Mouse (Mus musculus) C2C12 (cell line): ENCODE results near the gene Boc. TPM values are rescaled to one million over a fixed set of nuclear protein-coding genes. Genes with fewer than 3 reads are reported as not detected.

Experiments
- H3K27me3 ChIP-seq: one replicate; pipeline ENCODE4 v1.6.1; 2011; ENCODE audit not compliant: control insufficient read depth, insufficient read depth, insufficient read length
- H3K36me3 ChIP-seq: one replicate; pipeline ENCODE4 v1.6.1; 2011; ENCODE audit not compliant: control insufficient read depth, insufficient read depth
- H3K4me3 ChIP-seq: one replicate; pipeline ENCODE4 v1.5.1; 2011; ENCODE audit warnings: mild to moderate bottlenecking, control low read depth; ENCODE audit not compliant: poor library complexity, insufficient read depth, severe bottlenecking
- H3K79me2 ChIP-seq: one replicate; pipeline ENCODE4 v1.6.1; 2011; ENCODE audit not compliant: control insufficient read depth, insufficient read depth
- H3K79me3 ChIP-seq: one replicate; pipeline ENCODE4 v1.6.1; 2011; ENCODE audit warnings: low read depth, control low read depth
- H3ac ChIP-seq: one replicate; pipeline ENCODE3; 2011; ENCODE audit warnings: low read depth; ENCODE audit not compliant: control insufficient read depth, insufficient read length
- CEBPB ChIP-seq: IDR thresholded peaks from one replicate; pipeline ENCODE4 v1.6.1; 2011; ENCODE audit warnings: low read depth, mild to moderate bottlenecking, control low read depth, moderate library complexity
- CTCF ChIP-seq: IDR thresholded peaks from one replicate; pipeline ENCODE4 v1.5.1; 2011; ENCODE audit not compliant: control insufficient read depth, insufficient read depth, insufficient read length
- FOSL1 ChIP-seq: IDR thresholded peaks from one replicate; pipeline ENCODE4 v1.8.0; 2011; ENCODE audit warnings: mild to moderate bottlenecking, low read length; ENCODE audit not compliant: poor library complexity, insufficient read depth, severe bottlenecking
- MAX ChIP-seq: IDR thresholded peaks from one replicate; pipeline ENCODE4 v1.6.1; 2011; ENCODE audit warnings: mild to moderate bottlenecking, control low read depth
- MYOD1 ChIP-seq: IDR thresholded peaks from one replicate; pipeline ENCODE4 v1.6.1; 2011; ENCODE audit warnings: low read depth; ENCODE audit not compliant: control insufficient read depth, insufficient read length
- MYOG ChIP-seq: IDR thresholded peaks from one replicate; pipeline ENCODE4 v1.6.1; 2011; ENCODE audit not compliant: control insufficient read depth, insufficient read length; ENCODE audit errors: extremely low read depth
- USF1 ChIP-seq: IDR thresholded peaks from one replicate; pipeline ENCODE4 v1.6.1; 2011; ENCODE audit warnings: low read depth, mild to moderate bottlenecking, control low read depth, moderate library complexity
- polyA plus RNA-seq: library from polyadenylated mRNA; unstranded; fragments of >200 nt; fragmentation: generic; extraction: Trizol; gene quantifications from one replicate; pipeline ENCODE4 v1.2.1, GENCODE M21; 2012; ENCODE audit warnings: missing spikeins

The Boc gene
- polyA plus RNA-seq, 1 experiment: 4.4 TPM

- Histone ChIP-seq H3K79me2 (no peaks in the 10 kb centered on the region), H3K4me3 (no peak overlapping the region), H3ac (no peak overlapping the region), H3K27me3 (no peaks in the 10 kb centered on the region), H3K36me3 (no peaks in the 10 kb centered on the region), H3K79me3 (no peaks in the 10 kb centered on the region)
- TF ChIP-seq USF1: no peak
- no peak for TF ChIP-seq FOSL1
- no peak for TF ChIP-seq CTCF
- no peak for TF ChIP-seq MYOG
- no peak for TF ChIP-seq MAX
- no peak for TF ChIP-seq CEBPB
- TF ChIP-seq MYOD1: no peak
Observed at GRCm38 (mm10) chr16:44555791-44556709, 2.6 kb downstream of the Boc start.

- H3K27me3 ChIP-seq: no peaks in the 10 kb centered on the region
- H3K79me3 ChIP-seq: no peaks in the 10 kb centered on the region
- H3ac ChIP-seq: no peak overlapping the region
- TF ChIP-seq FOSL1 (no peak), CEBPB (no peak), MYOG (no peak), USF1 (no peak), MAX (no peak), CTCF (no peak), MYOD1 (no peak)
- H3K36me3 ChIP-seq: no peaks in the 10 kb centered on the region
- no peak overlapping the region for H3K4me3 ChIP-seq
- H3K79me2 ChIP-seq: no peaks in the 10 kb centered on the region
Observed at GRCm38 (mm10) chr16:44553861-44554260, 4.8 kb downstream of the Boc start.

- Histone ChIP-seq H3K27me3 (no peaks in the 10 kb centered on the region), H3K79me2 (no peaks in the 10 kb centered on the region), H3K4me3 (no peak overlapping the region), H3ac (no peak overlapping the region), H3K36me3 (no peaks in the 10 kb centered on the region), H3K79me3 (no peaks in the 10 kb centered on the region)
- TF ChIP-seq CTCF: no peak
- TF ChIP-seq MYOD1: no peak
- no peak for TF ChIP-seq CEBPB
- TF ChIP-seq USF1: no peak
- TF ChIP-seq MAX: no peak
- TF ChIP-seq FOSL1: no peak
- TF ChIP-seq MYOG: no peak
Observed at GRCm38 (mm10) chr16:44552726-44553125, 6.0 kb downstream of the Boc start.

GRCm38 (mm10) chr16:44552036-44552435 is 6.7 kb downstream of the Boc start:
- H3K79me2 ChIP-seq: no peaks in the 10 kb centered on the region
- no peak overlapping the region for H3ac ChIP-seq
- no peaks in the 10 kb centered on the region for H3K79me3 ChIP-seq
- no peaks in the 10 kb centered on the region for H3K27me3 ChIP-seq
- H3K36me3 ChIP-seq: no peaks in the 10 kb centered on the region
- no peak overlapping the region for H3K4me3 ChIP-seq
- TF ChIP-seq MYOD1 (no peak), CTCF (no peak), MAX (no peak), FOSL1 (no peak)

GRCm38 (mm10) chr16:44551491-44551890 is 7.2 kb downstream of the Boc start:
- Histone ChIP-seq H3K79me2 (no peaks in the 10 kb centered on the region), H3ac (no peak overlapping the region), H3K36me3 (no peaks in the 10 kb centered on the region), H3K4me3 (no peak overlapping the region), H3K27me3 (no peaks in the 10 kb centered on the region), H3K79me3 (no peaks in the 10 kb centered on the region)
- TF ChIP-seq CTCF: no peak
- TF ChIP-seq MAX: no peak
- no peak for TF ChIP-seq MYOG
- no peak for TF ChIP-seq FOSL1
- no peak for TF ChIP-seq CEBPB
- TF ChIP-seq USF1: no peak
- no peak for TF ChIP-seq MYOD1

- no peaks in the 10 kb centered on the region for H3K27me3 ChIP-seq
- no peak overlapping the region for H3K4me3 ChIP-seq
- no peaks in the 10 kb centered on the region for H3K79me3 ChIP-seq
- no peaks in the 10 kb centered on the region for H3K36me3 ChIP-seq
- H3K79me2 ChIP-seq: no peaks in the 10 kb centered on the region
- TF ChIP-seq MYOG: no peak
- TF ChIP-seq FOSL1: no peak
- TF ChIP-seq CTCF: no peak
- no peak for TF ChIP-seq USF1
- TF ChIP-seq MAX: no peak
- TF ChIP-seq CEBPB: no peak
- TF ChIP-seq MYOD1: no peak
- H3ac ChIP-seq: no peak overlapping the region
Observed at GRCm38 (mm10) chr16:44550843-44551242, 7.9 kb downstream of the Boc start.
